Mouse (Mus musculus) limb, embryonic 14.5 days (tissue): ENCODE data around the gene Dok4. TPM values are rescaled to one million over a fixed set of nuclear protein-coding genes. Genes with fewer than 3 reads are reported as not detected.

Experiments
- ATAC-seq: fragments of 200-750 bp; cut with Nextera tagmentation; 2 replicates; pipeline ENCODE4 v1.8.0; 2017; ENCODE audit warnings: low read depth, moderate number of reproducible peaks, moderate TSS enrichment; ENCODE audit not compliant: low FRiP score
- DNase-seq: peaks from one replicate; pipeline ENCODE4 v3.0.0-alpha.2; 2015; ENCODE audit warnings: low spot score
- H3K27ac ChIP-seq: fragments of 300-500 bp; sonication (generic); replicated peaks from 2 replicates; pipeline ENCODE4 v1.5.1; 2014; ENCODE audit warnings: low read depth, mild to moderate bottlenecking, low read length, moderate library complexity, mixed read lengths
- H3K27me3 ChIP-seq: fragments of 300-500 bp; sonication (generic); 2 replicates; pipeline ENCODE4 v1.6.1; 2014; ENCODE audit warnings: low read length, mixed read lengths; ENCODE audit not compliant: control insufficient read depth, insufficient read depth
- H3K36me3 ChIP-seq: fragments of 300-500 bp; sonication (generic); 2 replicates; pipeline ENCODE4 v1.6.1; 2014; ENCODE audit warnings: mild to moderate bottlenecking, low read length, moderate library complexity, mixed read lengths; ENCODE audit not compliant: control insufficient read depth, insufficient read depth
- H3K4me1 ChIP-seq: fragments of 300-500 bp; sonication (generic); 2 replicates; pipeline ENCODE4 v1.6.1; 2014; ENCODE audit warnings: antibody characterized with exemption, low read length, mixed read lengths; ENCODE audit not compliant: control insufficient read depth, insufficient read depth
- H3K4me2 ChIP-seq: fragments of 300-500 bp; sonication (generic); replicated peaks from 2 replicates; pipeline ENCODE4 v1.6.1; 2014; ENCODE audit warnings: low read depth, mild to moderate bottlenecking, low read length, moderate library complexity; ENCODE audit not compliant: severe bottlenecking
- H3K4me3 ChIP-seq: fragments of 300-500 bp; sonication (generic); replicated peaks from 2 replicates; pipeline ENCODE4 v1.5.1; 2014; ENCODE audit warnings: low read length
- H3K9ac ChIP-seq: fragments of 300-500 bp; sonication (generic); 2 replicates; pipeline ENCODE4 v1.6.1; 2014; ENCODE audit warnings: mild to moderate bottlenecking, low read depth, low read length, moderate library complexity; ENCODE audit not compliant: severe bottlenecking
- H3K9me3 ChIP-seq: fragments of 300-500 bp; sonication (generic); 2 replicates; pipeline ENCODE4 v1.6.1; 2016; ENCODE audit warnings: low read length; ENCODE audit not compliant: control insufficient read depth
- POLR2A ChIP-seq: fragments of 200-500 bp; IDR thresholded peaks from 2 replicates; pipeline ENCODE4 v1.8.0; 2012; ENCODE audit warnings: inconsistent platforms, mild to moderate bottlenecking, moderate library complexity, borderline replicate concordance; ENCODE audit not compliant: insufficient read depth, insufficient read length; ENCODE audit errors: extremely low read depth
- WGBS: fragments of 180-500 bp; shearing (Covaris S2); extraction: QIAGEN DNeasy Blood & Tissue Kit; methylation state at CpG from one replicate; pipeline ENCODE4 v1.1.7; 2014; 5-methylcytosine and 5-hydroxymethylcytosine counted together
- polyA plus RNA-seq, 2 experiments: library from polyadenylated mRNA; depleted of rRNA in 1 of 2; stranded (reverse) in 1 of 2; unstranded in 1 of 2; fragments of >200 nt; fragmentation: Nextera tagmentation in 1 of 2; extraction: Ambion mirVana in 1 of 2; gene quantifications; 2 replicates each; pipeline versions ENCODE4 v1.2.1 to v1.2.3; 2012 to 2014

Gene Dok4
- polyA plus RNA-seq, 2 experiments = 23.3 to 29.1 TPM

DNA sequence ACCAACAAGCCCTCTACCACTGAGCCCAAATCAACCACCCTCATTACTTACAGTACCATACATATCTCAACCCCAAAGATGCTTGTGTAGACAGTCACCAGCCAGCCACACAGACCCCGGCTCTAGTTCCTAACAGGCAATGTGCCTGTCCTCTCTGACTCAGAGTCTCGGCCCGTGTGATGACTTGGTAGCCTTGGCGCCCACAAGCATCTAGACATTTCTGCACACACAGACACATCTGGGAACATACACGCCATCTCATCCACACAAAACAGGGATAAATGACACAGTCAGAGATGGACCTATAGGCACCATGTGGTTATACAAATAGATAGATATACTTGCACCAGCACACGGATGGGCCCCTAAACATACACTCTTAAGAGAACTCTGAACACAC, 38.1 kb upstream of the Dok4 start:
- DNase-seq (no peak), ATAC-seq (no peak)
- H3K27me3 ChIP-seq = no peaks in the 10 kb centered on the region
- peaks cover 43% of the 10 kb centered on the region for H3K36me3 ChIP-seq
- no peak overlapping the region; the same call in 1 of the 2 replicates for H3K27ac ChIP-seq
- peaks cover 43% of the 10 kb centered on the region for H3K4me1 ChIP-seq
- no peak for TF ChIP-seq POLR2A
- H3K4me2 ChIP-seq = peak overlapping the region; percentile 51
- H3K4me3 ChIP-seq = peak overlapping the region; percentile 0; the same call in 1 of the 2 replicates
- 60% methylated on average over 6 of the region's 6 CpGs for WGBS
- no peaks in the 10 kb centered on the region for H3K9me3 ChIP-seq
- H3K9ac ChIP-seq = no peak overlapping the region

GRCm38 (mm10) chr8:94913061-94913660, 37.0 kb upstream of the Dok4 start:
- TF ChIP-seq POLR2A = no peak
- DNase-seq = peak; percentile 25
- H3K4me1 ChIP-seq = peaks cover 41% of the 10 kb centered on the region
- H3K36me3 ChIP-seq = peaks cover 53% of the 10 kb centered on the region
- no peaks in the 10 kb centered on the region for H3K9me3 ChIP-seq
- 0 out of 2 replicates have a peak overlapping the region, but pooled peaks have one; percentile 5 for H3K9ac ChIP-seq
- 12% methylated on average over 45 of the region's 77 CpGs for WGBS
- peak overlapping the region; percentile 51 for H3K4me2 ChIP-seq
- H3K27me3 ChIP-seq = no peaks in the 10 kb centered on the region
- peak overlapping the region; percentile 28 for H3K4me3 ChIP-seq
- no peak for ATAC-seq
- H3K27ac ChIP-seq = no peak overlapping the region

DNA sequence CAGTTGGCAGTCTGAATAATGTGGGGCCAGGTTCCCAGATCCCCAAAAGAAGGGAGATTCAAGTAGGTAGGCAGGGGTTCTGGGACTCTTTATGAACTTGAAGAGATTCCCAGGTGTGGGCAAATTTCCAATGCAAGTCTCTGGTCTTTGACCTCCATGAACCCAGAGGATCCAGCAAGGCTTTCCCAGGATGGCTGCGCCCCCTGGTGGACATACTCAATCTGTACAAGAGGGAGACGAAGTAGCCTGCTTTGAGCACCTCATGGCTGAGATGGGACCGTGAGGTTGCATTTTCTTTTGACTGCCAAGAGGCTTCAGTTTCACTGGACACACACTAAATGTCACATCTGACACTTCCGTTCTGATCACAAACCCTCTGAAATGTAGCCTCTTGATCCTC, 32.7 kb upstream of the Dok4 start:
- Histone ChIP-seq H3K27me3 (no peaks in the 10 kb centered on the region), H3K4me2 (no peak overlapping the region), H3K4me1 (peaks cover 27% of the 10 kb centered on the region), H3K27ac (no peak overlapping the region), H3K9me3 (no peaks in the 10 kb centered on the region), H3K9ac (no peak overlapping the region), H3K36me3 (peaks cover 89% of the 10 kb centered on the region), H3K4me3 (no peak overlapping the region)
- no peak for TF ChIP-seq POLR2A
- ATAC-seq (peak; percentile 30; the same call in 1 of the 2 replicates), DNase-seq (peak; percentile 88)
- WGBS = 4% methylated on average over 4 of the region's 4 CpGs

DNA sequence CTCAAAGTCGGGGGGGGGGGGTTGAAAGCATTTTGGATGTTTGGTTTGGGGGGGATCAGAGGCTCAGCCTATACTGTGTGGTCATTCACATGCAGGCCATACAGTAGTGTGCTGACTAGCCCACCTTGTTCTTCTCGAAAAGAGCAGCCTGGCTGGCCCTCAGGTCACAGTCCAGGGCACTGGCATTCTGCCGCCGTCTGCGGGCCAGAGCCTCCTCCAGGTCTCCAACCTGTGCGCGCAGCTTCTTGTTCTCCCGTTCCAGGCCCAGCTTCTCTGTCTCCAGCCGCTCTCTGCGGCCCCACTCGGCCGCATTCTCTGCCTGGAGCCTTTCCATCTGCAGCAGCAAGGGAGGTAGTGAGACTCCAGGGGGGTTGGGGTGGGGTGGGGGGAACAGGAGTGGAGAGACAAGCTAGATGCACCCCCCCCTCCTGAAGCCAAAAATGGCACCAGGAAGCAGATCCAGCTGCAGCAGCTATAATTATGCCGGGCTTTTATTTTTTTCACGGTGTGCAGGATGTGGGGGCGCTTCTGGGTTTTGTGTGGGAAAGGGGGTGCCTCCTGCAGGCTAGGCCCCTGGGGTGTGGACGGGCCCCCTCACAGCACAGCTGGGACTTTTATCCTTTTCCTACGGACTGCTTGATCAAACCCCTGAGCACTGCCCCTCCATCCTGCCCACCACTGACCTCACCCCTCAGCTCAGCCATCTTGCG, 31.6 kb upstream of the Dok4 start:
- H3K4me1 ChIP-seq = peaks cover 23% of the 10 kb centered on the region
- DNase-seq = no peak
- H3K27ac ChIP-seq = no peak overlapping the region
- no peaks in the 10 kb centered on the region for H3K9me3 ChIP-seq
- H3K9ac ChIP-seq = no peak overlapping the region
- no peak for TF ChIP-seq POLR2A
- H3K36me3 ChIP-seq = peaks cover 92% of the 10 kb centered on the region
- H3K27me3 ChIP-seq = no peaks in the 10 kb centered on the region
- no peak overlapping the region for H3K4me3 ChIP-seq
- no peak overlapping the region for H3K4me2 ChIP-seq
- ATAC-seq = no peak
- 82% methylated on average over 17 of the region's 18 CpGs for WGBS

GRCm38 (mm10) chr8:94904450-94905175, 28.5 kb upstream of the Dok4 start:
- TF ChIP-seq POLR2A = no peak
- no peak for ATAC-seq
- H3K9ac ChIP-seq = no peak overlapping the region
- H3K36me3 ChIP-seq = peaks cover 76% of the 10 kb centered on the region
- no peak overlapping the region for H3K4me2 ChIP-seq
- no peaks in the 10 kb centered on the region for H3K27me3 ChIP-seq
- H3K4me3 ChIP-seq = no peak overlapping the region
- DNase-seq = no peak
- H3K4me1 ChIP-seq = peaks cover 35% of the 10 kb centered on the region
- H3K9me3 ChIP-seq = no peaks in the 10 kb centered on the region
- no peak overlapping the region for H3K27ac ChIP-seq
- WGBS = 56% methylated on average over 12 of the region's 12 CpGs
